Mouse (Mus musculus): ENCODE measurements around the gene Fam57b. TPM values are rescaled to one million over a fixed set of nuclear protein-coding genes. Genes with fewer than 3 reads are reported as not detected.

Gene Fam57b
- polyA plus RNA-seq, 1 experiment from 2014 or later, result 1.5 TPM

DNA sequence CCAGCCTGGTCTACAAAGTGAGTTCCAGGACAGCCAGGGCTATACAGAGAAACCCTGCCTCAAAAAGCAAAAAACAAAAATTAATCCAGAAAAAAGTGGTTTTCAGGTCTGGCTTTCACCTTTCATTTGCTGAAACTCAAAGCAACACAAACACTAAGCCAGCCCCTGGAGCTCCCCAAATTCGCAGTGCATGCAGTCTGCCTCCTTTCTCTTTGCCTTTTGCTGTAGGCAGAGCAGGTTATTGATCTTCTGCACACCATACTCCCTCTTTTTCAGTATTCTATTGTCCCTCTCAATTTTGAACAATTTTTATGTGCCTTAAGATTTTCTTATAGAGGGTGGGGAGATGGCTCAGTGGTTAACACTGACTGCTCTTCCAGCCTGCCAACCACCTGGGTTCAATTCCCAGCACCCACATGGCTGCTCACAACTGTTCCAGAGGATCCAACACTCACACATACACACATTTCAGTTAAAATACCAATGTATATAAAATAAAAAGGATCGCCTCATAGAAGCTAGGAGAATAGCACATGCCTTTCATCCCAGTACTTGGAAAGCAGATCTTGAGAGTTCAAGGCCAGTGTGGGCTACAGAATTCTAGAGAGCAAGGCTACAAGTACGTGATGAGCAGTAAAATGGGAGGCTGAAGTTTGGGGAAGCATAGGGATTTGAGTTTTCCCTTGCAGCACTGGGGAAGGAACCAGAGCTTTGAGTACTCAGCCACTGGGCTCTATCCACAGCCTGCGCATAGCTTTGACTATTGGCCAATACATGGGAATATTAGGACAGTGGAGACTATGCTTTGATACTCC lies 3.8 kb upstream of the Fam57b start:
- Histone ChIP-seq H3K4me2 (replicated peaks) (peak overlapping the region; percentile 68; the same call in 1 of the 2 replicates), H3K36me3 (peaks cover 24% of the 10 kb centered on the region), H3K27me3 (replicated peaks) (no peaks in the 10 kb centered on the region), H3K27ac (no peak overlapping the region), H3K4me3 (replicated peaks) (no peak overlapping the region), H3K9me3 (no peaks in the 10 kb centered on the region), H3K9ac (no peak overlapping the region), H3K4me1 (replicated peaks) (peaks cover 28% of the 10 kb centered on the region)
- ATAC-seq, result no peak
- 77% methylated on average over 4 of the region's 4 CpGs for WGBS

DNA sequence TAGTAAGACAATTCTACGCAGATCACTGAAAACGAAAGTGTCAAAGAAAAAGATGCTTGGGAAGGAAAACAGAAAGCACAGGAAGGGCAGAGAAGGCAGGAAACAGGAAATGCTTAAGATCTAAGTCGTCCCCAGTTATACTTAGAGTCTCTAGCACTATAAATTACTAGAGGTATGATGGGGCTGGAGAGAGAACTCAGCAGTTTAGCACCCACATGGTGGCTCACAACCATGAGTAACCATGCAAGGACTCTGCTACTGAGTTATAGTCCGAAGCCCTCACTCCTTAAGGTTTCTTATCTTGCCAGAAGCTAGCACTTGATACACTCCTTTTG lies 3.2 kb upstream of the Fam57b start:
- H3K36me3 ChIP-seq, result peaks cover 21% of the 10 kb centered on the region
- ATAC-seq, result no peak

DNA sequence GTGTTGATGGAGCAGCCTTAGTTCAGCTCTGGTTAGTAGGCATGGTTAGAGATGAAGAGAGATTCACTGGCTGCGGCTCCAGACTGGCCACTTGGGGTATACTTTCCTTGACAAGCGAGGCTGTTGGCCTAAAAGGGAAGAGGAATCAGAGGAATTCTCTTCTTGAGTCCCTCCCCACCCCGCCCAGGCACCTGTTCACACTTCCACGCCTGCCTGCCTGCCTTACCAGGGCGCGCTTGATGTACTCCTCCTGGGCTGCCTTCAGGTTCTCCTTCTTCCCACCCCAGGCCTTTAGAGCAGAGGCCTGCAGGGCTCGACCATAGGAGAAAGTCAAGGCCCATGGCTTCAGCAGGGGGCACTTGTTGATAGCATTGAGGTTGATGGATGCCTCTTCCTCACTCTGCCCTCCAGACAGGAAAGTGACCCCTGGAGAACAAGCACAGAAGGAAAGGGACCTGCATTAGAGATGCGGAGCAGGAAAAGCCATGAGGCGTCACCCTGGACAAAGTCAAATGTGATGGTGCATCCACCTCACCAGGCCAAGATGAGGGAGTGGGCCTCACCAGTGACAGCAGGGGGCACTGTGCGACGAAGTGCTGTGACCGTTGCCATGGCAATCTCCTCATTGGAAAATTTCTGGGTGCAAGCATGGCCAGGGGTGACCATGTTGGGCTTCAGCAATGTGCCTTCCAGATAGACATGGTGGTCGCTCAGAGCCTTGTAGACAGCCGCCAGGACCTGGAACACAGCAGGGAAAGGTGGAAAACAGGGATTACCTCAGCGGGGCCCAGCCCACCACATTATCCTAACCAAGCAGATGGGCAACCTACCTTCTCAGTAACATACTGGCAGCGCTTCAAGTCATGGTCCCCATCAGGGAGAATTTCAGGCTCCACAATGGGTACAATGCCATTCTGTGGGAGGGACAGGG lies 1.8 kb upstream of the Fam57b start:
- WGBS, result 82% methylated on average over 16 of the region's 16 CpGs
- peaks cover 21% of the 10 kb centered on the region for H3K36me3 ChIP-seq
- H3K4me2 ChIP-seq (replicated peaks), result peak overlapping the region; percentile 82; the same call in 1 of the 2 replicates
- no peak for ATAC-seq
- no peak overlapping the region for H3K4me3 ChIP-seq (replicated peaks)
- no peaks in the 10 kb centered on the region for H3K9me3 ChIP-seq
- no peak overlapping the region for H3K27ac ChIP-seq
- no peak overlapping the region for H3K9ac ChIP-seq
- no peaks in the 10 kb centered on the region for H3K27me3 ChIP-seq (replicated peaks)
- H3K4me1 ChIP-seq (replicated peaks), result peaks cover 34% of the 10 kb centered on the region

More for the DNA sequence above, 3.2 kb upstream of the Fam57b start:
- H3K4me1 ChIP-seq (replicated peaks), result peaks cover 28% of the 10 kb centered on the region
- no peak overlapping the region for H3K9ac ChIP-seq
- no peak overlapping the region for H3K4me2 ChIP-seq (replicated peaks)
- H3K27me3 ChIP-seq (replicated peaks), result no peaks in the 10 kb centered on the region
- WGBS, result 63% methylated on average over 4 of the region's 4 CpGs
- H3K9me3 ChIP-seq, result no peaks in the 10 kb centered on the region
- no peak overlapping the region for H3K4me3 ChIP-seq (replicated peaks)
- H3K27ac ChIP-seq, result no peak overlapping the region

DNA sequence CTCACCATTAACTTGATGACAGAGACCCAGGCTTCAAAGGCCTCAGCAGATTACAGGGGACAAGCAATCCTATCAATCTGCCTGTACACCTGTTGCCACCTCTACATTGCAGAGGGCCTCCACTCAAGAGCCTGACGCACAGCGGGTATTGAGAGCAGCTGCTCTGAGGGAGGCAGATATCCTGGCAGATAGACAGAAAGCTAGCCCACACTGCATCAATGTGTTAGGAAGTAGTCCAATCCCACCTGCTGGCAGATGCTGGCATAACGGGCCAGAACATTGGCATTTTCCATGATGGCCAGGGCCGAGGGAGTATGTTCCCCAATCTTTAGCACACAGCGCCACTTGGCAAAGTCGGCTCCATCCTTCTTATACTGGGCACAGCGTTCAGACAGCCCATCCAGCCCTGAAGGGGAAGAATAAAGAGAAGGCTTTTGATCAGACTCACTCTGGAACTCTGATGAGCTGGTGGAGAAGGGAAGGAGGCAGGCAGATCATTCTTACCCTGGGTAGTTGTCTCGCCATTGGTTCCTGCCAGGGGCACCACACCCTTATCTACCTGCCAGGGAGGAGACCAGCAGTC lies 1.0 kb upstream of the Fam57b start:
- Histone ChIP-seq H3K9me3 (no peaks in the 10 kb centered on the region), H3K9ac (peak overlapping the region; percentile 17; the same call in 1 of the 2 replicates)

DNA sequence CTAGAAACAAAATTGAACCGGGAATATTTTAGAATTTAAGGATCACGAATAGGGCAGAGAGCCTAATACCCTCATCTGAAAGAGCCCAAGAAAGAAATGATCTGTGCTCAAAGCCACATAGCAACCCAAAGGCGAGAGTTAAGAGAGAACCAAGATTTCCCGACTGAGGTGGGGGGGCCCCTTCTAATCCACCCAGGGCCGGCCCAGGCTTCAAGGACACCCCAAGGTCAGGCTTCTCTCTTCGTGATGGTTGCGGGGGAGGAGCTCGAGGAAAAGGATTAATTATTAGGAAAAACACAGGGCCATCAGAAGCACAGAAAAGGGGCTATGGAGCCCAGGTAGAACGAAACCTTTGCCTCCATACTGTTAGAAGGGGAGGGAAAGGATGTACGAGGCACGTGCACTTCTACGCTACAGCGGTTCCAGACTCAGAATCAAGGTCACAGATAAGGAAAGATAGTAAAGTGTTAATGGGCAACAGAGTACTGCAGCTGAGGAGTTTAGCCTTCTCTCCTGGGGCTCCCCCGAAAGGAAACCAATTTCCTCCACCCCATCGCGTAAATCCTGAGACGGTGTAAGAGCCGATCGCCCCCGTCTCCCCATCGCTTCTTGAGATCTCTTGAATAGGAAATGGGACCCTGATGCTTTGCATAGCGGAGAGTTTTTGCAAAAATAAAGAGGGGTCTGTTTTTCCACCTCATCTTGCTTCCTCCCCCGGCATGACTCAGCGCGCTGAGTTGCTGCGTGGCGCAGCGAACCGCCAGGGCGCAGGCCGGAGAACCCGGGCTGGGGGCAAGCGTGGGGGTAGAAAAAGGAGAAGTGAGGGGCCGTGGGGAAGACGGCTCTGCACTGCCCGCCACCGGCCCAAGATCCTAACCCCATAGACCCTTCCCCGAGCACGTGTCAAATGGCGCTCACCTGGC lies 920 bp downstream of the Fam57b start:
- H3K9me3 ChIP-seq, result no peaks in the 10 kb centered on the region
- peak overlapping the region; percentile 83 for H3K4me3 ChIP-seq (replicated peaks)
- H3K4me2 ChIP-seq (replicated peaks), result peak overlapping the region; percentile 82
- peaks cover 33% of the 10 kb centered on the region for H3K4me1 ChIP-seq (replicated peaks)
- H3K9ac ChIP-seq, result peak overlapping the region; percentile 88
- peak overlapping the region; percentile 96 for H3K27ac ChIP-seq
- under 1% methylated on average over 40 of the region's 40 CpGs for WGBS
- ATAC-seq, result no peak
- H3K27me3 ChIP-seq (replicated peaks), result no peaks in the 10 kb centered on the region
- H3K36me3 ChIP-seq, result peaks cover 21% of the 10 kb centered on the region

More for the DNA sequence above, 1.0 kb upstream of the Fam57b start:
- peaks cover 21% of the 10 kb centered on the region for H3K36me3 ChIP-seq
- H3K4me1 ChIP-seq (replicated peaks), result peaks cover 33% of the 10 kb centered on the region
- no peak overlapping the region for H3K27ac ChIP-seq
- 69% methylated on average over 8 of the region's 8 CpGs for WGBS
- H3K4me3 ChIP-seq (replicated peaks), result peak overlapping the region; percentile 83
- no peaks in the 10 kb centered on the region for H3K27me3 ChIP-seq (replicated peaks)
- no peak for ATAC-seq
- H3K4me2 ChIP-seq (replicated peaks), result peak overlapping the region; percentile 82

DNA sequence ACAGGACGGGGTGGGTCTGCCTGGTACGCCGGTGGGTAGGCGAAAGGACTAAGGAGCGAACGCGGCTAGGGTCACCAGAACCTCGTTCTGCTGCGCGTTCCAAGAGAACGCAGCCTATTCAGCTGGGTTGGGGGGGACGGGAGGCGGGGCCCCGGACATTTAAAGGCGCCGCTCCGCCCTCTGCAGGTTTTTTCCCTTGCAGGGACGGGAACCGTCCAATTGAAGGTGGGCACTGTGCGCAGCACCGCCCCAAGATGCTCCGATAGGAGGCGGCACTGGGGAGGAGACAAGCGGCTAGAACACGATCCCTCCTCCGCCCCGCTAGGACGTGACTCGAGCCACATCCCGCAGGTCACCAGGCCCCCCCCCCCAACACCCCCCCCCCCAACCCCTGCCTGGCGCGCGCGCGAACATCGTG lies 1.6 kb downstream of the Fam57b start:
- Histone ChIP-seq H3K36me3 (peaks cover 21% of the 10 kb centered on the region), H3K9ac (peak overlapping the region; percentile 88), H3K4me2 (replicated peaks) (peak overlapping the region; percentile 82), H3K4me3 (replicated peaks) (peak overlapping the region; percentile 83), H3K27ac (peak overlapping the region; percentile 99), H3K27me3 (replicated peaks) (no peaks in the 10 kb centered on the region), H3K4me1 (replicated peaks) (peaks cover 33% of the 10 kb centered on the region), H3K9me3 (no peaks in the 10 kb centered on the region)
- under 1% methylated on average over 36 of the region's 36 CpGs for WGBS
- peak; percentile 96 for ATAC-seq

DNA sequence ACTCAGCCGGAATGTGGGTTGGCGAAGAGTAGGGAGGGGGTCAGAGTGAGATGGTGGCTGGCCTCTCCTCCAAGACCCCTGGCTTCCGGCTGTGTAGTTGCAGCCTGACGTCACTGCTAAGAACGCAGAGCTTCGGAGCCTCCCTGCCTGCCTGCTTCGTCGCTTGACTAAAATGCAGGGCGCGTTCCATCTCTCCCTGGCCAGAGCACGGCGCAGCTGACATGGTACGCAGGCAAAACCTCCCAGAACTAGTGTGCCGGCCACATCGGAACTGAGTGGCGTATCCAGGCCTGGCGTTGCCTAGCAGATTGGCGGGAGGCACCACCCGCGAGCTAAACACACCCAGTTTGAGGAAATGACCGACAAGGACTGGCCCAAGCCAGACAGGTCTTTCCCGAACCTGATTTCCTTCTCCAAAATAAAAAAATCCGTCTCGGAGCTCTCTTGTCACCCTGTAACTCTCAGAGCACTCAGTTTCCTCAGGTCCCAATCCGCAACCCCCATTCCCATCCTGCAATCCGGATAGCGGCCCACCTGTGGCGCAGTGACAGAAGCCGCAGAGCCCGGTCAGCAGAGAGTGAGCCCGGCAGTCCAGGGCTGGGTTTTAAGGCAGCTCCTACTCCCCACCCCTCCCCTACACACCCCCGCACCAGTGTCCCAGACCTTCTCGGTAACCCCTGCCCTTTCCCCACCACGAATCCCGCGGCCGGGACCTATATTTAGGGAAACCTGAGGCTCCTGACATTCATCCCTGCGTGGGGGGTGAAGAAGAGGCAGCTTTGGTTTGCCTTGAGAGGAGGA lies 2.2 kb downstream of the Fam57b start:
- Histone ChIP-seq H3K9me3 (no peaks in the 10 kb centered on the region), H3K4me2 (replicated peaks) (peak overlapping the region; percentile 80), H3K4me3 (replicated peaks) (peak overlapping the region; percentile 83), H3K36me3 (peaks cover 24% of the 10 kb centered on the region), H3K9ac (peak overlapping the region; percentile 68), H3K27ac (peak overlapping the region; percentile 99), H3K27me3 (replicated peaks) (no peaks in the 10 kb centered on the region), H3K4me1 (replicated peaks) (peaks cover 33% of the 10 kb centered on the region)
- ATAC-seq, result peak; percentile 91
- 1% methylated on average over 38 of the region's 38 CpGs for WGBS

DNA sequence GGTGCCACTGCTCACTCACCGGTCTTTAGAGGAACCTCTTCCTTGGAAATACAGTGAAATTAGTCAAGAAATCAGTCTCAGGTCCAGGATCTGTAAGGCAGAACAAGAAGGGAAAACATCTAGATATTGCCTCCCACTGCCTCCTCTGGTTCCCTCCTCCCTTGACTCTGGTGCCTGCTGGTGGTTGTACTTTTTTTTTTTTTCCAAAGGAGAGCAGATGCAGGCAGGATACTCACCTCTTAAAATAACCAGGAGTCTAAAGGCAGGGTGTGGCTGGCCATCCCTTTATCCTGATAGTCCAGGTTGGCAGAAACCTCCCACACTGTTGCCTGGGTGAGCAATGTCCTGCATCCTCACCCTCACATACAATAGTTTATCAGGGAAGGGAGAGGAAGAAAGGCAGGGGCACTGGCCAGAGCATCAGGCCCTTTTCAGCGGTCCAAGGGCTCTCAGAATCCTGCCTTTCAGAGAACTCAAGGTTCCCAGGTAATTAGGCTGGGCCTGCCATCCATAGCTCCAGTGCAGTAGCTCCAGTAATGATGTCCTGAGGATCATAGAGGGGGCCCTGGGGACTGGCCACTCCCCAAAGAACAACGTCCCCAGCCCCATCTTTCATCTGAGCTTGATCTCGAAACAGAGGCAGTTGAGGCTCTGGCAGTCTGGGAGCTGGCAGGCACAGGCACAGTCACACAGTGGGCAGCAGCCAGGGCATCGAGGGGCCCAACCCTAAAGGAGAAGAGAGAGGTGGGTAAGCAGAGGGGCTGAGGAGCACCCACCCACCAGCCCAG lies 3.0 kb downstream of the Fam57b start:
- 51% methylated on average over 5 of the region's 5 CpGs for WGBS
- Histone ChIP-seq H3K4me2 (replicated peaks) (peak overlapping the region; percentile 80), H3K4me1 (replicated peaks) (peaks cover 31% of the 10 kb centered on the region), H3K27ac (peak overlapping the region; percentile 99), H3K27me3 (replicated peaks) (no peaks in the 10 kb centered on the region), H3K9me3 (no peaks in the 10 kb centered on the region), H3K36me3 (peaks cover 19% of the 10 kb centered on the region), H3K4me3 (replicated peaks) (peak overlapping the region; percentile 83), H3K9ac (peak overlapping the region; percentile 68)
- no peak for ATAC-seq

DNA sequence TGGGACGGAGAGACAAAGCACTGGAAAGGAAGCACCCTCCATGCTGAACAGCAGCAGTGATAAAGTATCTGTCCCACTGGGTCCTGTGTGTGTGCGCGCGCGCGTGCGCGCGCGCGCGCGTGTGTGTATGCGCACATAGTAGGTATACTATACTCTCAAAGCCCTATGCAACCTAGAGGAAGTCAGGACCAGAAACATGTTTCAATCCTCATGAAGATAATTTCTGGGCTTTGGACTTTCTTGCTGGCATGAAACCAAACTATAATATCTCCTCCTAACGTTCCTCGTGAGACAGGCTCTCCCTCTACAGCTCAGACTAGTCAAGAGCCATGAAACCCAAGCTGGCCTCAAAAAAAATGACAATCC lies 3.6 kb downstream of the Fam57b start:
- Histone ChIP-seq H3K9ac (no peak overlapping the region), H3K27ac (no peak overlapping the region), H3K36me3 (peaks cover 14% of the 10 kb centered on the region), H3K4me1 (replicated peaks) (peaks cover 31% of the 10 kb centered on the region), H3K27me3 (replicated peaks) (no peaks in the 10 kb centered on the region), H3K9me3 (no peaks in the 10 kb centered on the region), H3K4me3 (replicated peaks) (no peak overlapping the region), H3K4me2 (replicated peaks) (no peak overlapping the region)
- WGBS, result 93% methylated on average over 16 of the region's 16 CpGs
- ATAC-seq, result no peak

DNA sequence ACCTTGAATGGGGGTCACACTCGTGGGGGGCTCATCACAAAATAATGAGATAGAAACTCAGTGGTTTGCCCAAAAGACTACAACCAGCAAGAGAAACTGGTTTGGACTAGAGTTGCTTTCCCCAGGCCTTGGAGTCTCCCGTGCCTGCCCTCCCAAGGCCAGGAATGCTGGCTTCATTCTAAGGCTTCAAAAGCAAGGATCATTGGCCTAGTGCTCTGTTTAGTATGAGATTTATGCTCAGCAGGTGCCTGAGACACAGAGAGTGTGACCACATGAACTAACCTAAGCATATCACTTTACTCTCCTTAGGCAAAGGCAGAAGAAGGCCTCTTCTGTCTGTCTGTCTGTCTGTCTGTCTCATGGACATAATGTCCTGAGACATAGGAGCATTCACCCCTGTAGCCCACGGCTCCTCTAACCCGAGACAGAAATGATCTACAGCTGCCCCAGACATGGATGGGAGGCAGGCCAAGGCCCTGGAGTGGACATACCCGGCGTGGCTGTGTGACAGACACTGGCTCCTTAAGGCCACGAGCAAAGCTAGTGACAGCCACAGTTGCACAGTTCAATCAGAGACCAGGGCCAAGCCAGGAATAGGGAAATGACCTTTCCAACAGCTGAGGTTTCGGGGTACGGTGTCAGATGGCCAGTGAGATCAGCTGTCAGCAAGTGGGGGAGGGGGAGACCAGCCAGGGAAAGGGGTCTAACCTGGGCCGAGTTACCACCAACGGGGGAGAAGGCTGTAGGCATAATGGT lies 4.8 kb downstream of the Fam57b start:
- WGBS, result 85% methylated on average over 11 of the region's 11 CpGs
- no peak overlapping the region for H3K4me2 ChIP-seq (replicated peaks)
- H3K4me3 ChIP-seq (replicated peaks), result no peak overlapping the region
- 0 out of 2 replicates have a peak, but pooled peaks cover 2% of the 10 kb centered on the region for H3K36me3 ChIP-seq
- no peaks in the 10 kb centered on the region for H3K27me3 ChIP-seq (replicated peaks)
- ATAC-seq, result no peak
- H3K9me3 ChIP-seq, result no peaks in the 10 kb centered on the region
- H3K27ac ChIP-seq, result no peak overlapping the region
- peaks cover 19% of the 10 kb centered on the region for H3K4me1 ChIP-seq (replicated peaks)
- no peak overlapping the region for H3K9ac ChIP-seq

Data from intestine, embryonic 15.5 days (tissue).